11 mouse cellular contexts compared by ENCODE assay signal in the genomic region with DNA sequence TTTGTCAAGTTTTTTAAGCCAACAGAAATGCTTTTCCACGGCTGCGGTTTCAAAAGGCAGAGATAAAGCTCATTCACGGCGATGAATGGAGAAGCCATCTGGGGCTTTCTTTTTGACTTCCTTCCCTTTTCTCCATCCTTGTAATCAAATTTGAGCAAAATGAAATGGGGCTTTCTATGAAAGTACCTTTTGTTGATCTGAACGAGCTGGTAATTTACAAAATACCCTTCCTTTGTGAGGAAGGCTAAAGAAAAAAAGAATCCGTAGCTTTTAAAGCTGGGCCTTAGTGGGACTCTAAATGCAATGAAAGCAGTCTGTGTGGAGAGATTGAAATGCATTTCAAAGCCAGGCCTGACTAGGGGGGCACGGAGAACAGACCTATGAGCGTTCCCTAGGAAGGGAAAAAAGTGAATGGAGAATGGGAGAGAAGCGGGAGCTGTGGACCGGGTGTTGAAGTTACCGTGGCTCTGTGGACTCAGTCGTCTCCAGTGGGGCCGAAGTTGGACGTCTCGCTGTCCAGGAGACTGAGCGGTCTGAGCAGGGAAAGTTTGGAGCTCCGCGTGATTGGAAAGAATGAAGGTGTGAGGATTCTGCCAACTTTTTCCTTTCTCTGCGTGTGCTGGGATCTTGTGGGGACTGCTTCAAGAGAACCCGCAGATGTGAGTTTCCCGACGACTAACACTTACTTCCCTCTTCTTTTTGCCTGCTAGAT.
DNase-seq lines count a peak whose midpoint lies in the region; ATAC-seq and TF ChIP-seq lines count a peak whose summit lies in the region.
"Had no signal": no experiment of that assay in that cellular context is flagged by ENCODE, and none has a peak within 500 bp of the region (broad histone marks: within the 10 kb centered on the region; RNA-seq: fewer than 3 reads in every experiment).

No protein-coding gene starts in this region.

- peaks cover 14% of the 10 kb centered on the region for H3K4me1 ChIP-seq in embryonic facial prominence, embryonic 13.5 days
- H3K4me1 ChIP-seq in hindbrain, postnatal 0 days (ENCODE audit: insufficient read depth, low read length), result peaks cover 3% of the 10 kb centered on the region; the same call in 1 of the 2 replicates
- peaks cover 18% of the 10 kb centered on the region for H3K4me1 ChIP-seq in neural tube, embryonic 15.5 days
- H3K4me1 ChIP-seq in lung, postnatal 0 days (ENCODE audit: insufficient read depth, low read depth, low read length), result no peaks in the 10 kb centered on the region

- no peak overlapping the region for H3K9ac ChIP-seq in embryonic facial prominence, embryonic 13.5 days
- H3K9ac ChIP-seq in hindbrain, postnatal 0 days (replicated peaks; ENCODE audit: low read length), result 0 out of 2 replicates have a peak overlapping the region, but pooled peaks have one; percentile 30
- 0 out of 2 replicates have a peak overlapping the region, but pooled peaks have one; percentile 24 for H3K9ac ChIP-seq in neural tube, embryonic 15.5 days (replicated peaks)
- no peak overlapping the region for H3K9ac ChIP-seq in lung, postnatal 0 days (replicated peaks; ENCODE audit: low read depth)
- H3K9ac ChIP-seq: limb, embryonic 12.5 days had no signal

- no peaks in the 10 kb centered on the region for H3K9me3 ChIP-seq in embryonic facial prominence, embryonic 13.5 days
- no peaks in the 10 kb centered on the region for H3K9me3 ChIP-seq in hindbrain, postnatal 0 days (ENCODE audit: low read length)
- H3K9me3 ChIP-seq in neural tube, embryonic 15.5 days (replicated peaks), result no peaks in the 10 kb centered on the region
- H3K9me3 ChIP-seq in lung, postnatal 0 days (ENCODE audit: low read length), result no peaks in the 10 kb centered on the region
- H3K9me3 ChIP-seq: limb, embryonic 12.5 days had no signal

- ATAC-seq in embryonic facial prominence, embryonic 13.5 days (ENCODE audit: insufficient number of reproducible peaks, insufficient read depth, low FRiP score, low TSS enrichment, low read depth), result no peak
- peak; percentile 41; the same call in 1 of the 2 replicates for ATAC-seq in hindbrain, postnatal 0 days
- no peak for ATAC-seq in neural tube, embryonic 15.5 days (ENCODE audit: low FRiP score)
- ATAC-seq in lung, postnatal 0 days, result no peak

- WGBS in embryonic facial prominence, embryonic 13.5 days, result 37% methylated on average over 22 of the region's 22 CpGs
- 20% methylated on average over 22 of the region's 22 CpGs for WGBS in hindbrain, postnatal 0 days
- 12% methylated on average over 22 of the region's 22 CpGs for WGBS in neural tube, embryonic 15.5 days
- 41% methylated on average over 21 of the region's 22 CpGs for WGBS in lung, postnatal 0 days

- peak overlapping the region; percentile 22; the same call in 1 of the 2 replicates for H3K4me3 ChIP-seq in layer of hippocampus, adult 2 months
- no peak overlapping the region for H3K4me3 ChIP-seq in embryonic facial prominence, embryonic 13.5 days
- peak overlapping the region; percentile 21 for H3K4me3 ChIP-seq in hindbrain, postnatal 0 days (ENCODE audit: low read length)
- H3K4me3 ChIP-seq in neural tube, embryonic 15.5 days (replicated peaks), result peak overlapping the region; percentile 11
- H3K4me3 ChIP-seq in left cerebral cortex, adult 2 months, result no peak overlapping the region
- no peak overlapping the region for H3K4me3 ChIP-seq in lung, postnatal 0 days (ENCODE audit: low read depth, low read length)
- H3K4me3 ChIP-seq: limb, embryonic 12.5 days had no signal

- no peak for TF ChIP-seq CTCF in layer of hippocampus, adult 2 months (conservative IDR thresholded peaks at IDR 0.05)
- no peak for TF ChIP-seq CTCF in hindbrain, postnatal 0 days (IDR thresholded peaks at IDR 0.05; ENCODE audit: low read depth)
- TF ChIP-seq CTCF in left cerebral cortex, adult 2 months (IDR thresholded peaks at IDR 0.05), result no peak
- no peak for TF ChIP-seq CTCF in lung, postnatal 0 days (IDR thresholded peaks at IDR 0.05)

- intact Hi-C loops in left cerebral cortex, adult 2 months (cut with DNase I), result loop anchor here (5.0 kb wide), 2 partner anchors 89 to 239 kb away; no protein-coding TSS in a partner anchor

- peak overlapping the region; percentile 35 for H3K4me2 ChIP-seq in embryonic facial prominence, embryonic 13.5 days
- peak overlapping the region; percentile 31 for H3K4me2 ChIP-seq in hindbrain, postnatal 0 days (ENCODE audit: low read depth, low read length)
- peak overlapping the region; percentile 47 for H3K4me2 ChIP-seq in neural tube, embryonic 15.5 days
- no peak overlapping the region for H3K4me2 ChIP-seq in lung, postnatal 0 days (replicated peaks; ENCODE audit: low read depth, low read length)
- H3K4me2 ChIP-seq: limb, embryonic 12.5 days had no signal

- no peaks in the 10 kb centered on the region for H3K36me3 ChIP-seq in embryonic facial prominence, embryonic 13.5 days
- H3K36me3 ChIP-seq in hindbrain, postnatal 0 days (ENCODE audit: insufficient read depth, low read length), result no peaks in the 10 kb centered on the region
- H3K36me3 ChIP-seq in neural tube, embryonic 15.5 days, result no peaks in the 10 kb centered on the region
- no peaks in the 10 kb centered on the region for H3K36me3 ChIP-seq in lung, postnatal 0 days (ENCODE audit: insufficient read depth, low read length)
- H3K36me3 ChIP-seq: limb, embryonic 12.5 days had no signal

- H3K27ac ChIP-seq in layer of hippocampus, adult 2 months, result peak overlapping the region; percentile 9; the same call in 1 of the 2 replicates
- H3K27ac ChIP-seq in embryonic facial prominence, embryonic 13.5 days, result no peak overlapping the region
- peak overlapping the region; percentile 45; the same call in 1 of the 2 replicates for H3K27ac ChIP-seq in hindbrain, postnatal 0 days
- H3K27ac ChIP-seq in neural tube, embryonic 15.5 days (replicated peaks), result no peak overlapping the region
- no peak overlapping the region for H3K27ac ChIP-seq in left cerebral cortex, adult 2 months
- no peak overlapping the region for H3K27ac ChIP-seq in lung, postnatal 0 days (ENCODE audit: low read length)
- H3K27ac ChIP-seq: kidney, postnatal 0 days; limb, embryonic 12.5 days had no signal

- TF ChIP-seq EP300 in lung, postnatal 0 days (IDR thresholded peaks at IDR 0.05), result no peak

- peaks cover 28% of the 10 kb centered on the region for H3K27me3 ChIP-seq in embryonic facial prominence, embryonic 13.5 days
- H3K27me3 ChIP-seq in hindbrain, postnatal 0 days (ENCODE audit: insufficient read depth, low read length), result no peaks in the 10 kb centered on the region
- no peaks in the 10 kb centered on the region for H3K27me3 ChIP-seq in neural tube, embryonic 15.5 days (replicated peaks)
- no peaks in the 10 kb centered on the region for H3K27me3 ChIP-seq in lung, postnatal 0 days (replicated peaks; ENCODE audit: insufficient read depth, low read length)

- DNase-seq in layer of hippocampus, adult 2 months (ENCODE audit: low spot score in 2 of 2), result no peak
- no peak for DNase-seq in layer of hippocampus, adult 9-10 months (ENCODE audit: low spot score)
- peak; percentile 15 for DNase-seq in hindbrain, postnatal 0 days (ENCODE audit: low spot score)
- no peak for DNase-seq in gastrocnemius, adult 8-10 months (ENCODE audit: low spot score in 2 of 2)
- no peak for DNase-seq in left cerebral cortex, adult 2 months (ENCODE audit: extremely low spot score in 1 of 2, low spot score in 2 of 2)
- DNase-seq in lung, postnatal 0 days (ENCODE audit: low spot score), result no peak
- DNase-seq: thymus, postnatal 36 days had no signal

Comparison
In these comparisons a context has a peak if more than half of its experiments do, and no peak if none do; other contexts are left out.
1. H3K27ac ChIP-seq: peak in layer of hippocampus, adult 2 months (single experiment) and hindbrain, postnatal 0 days (single experiment); none in embryonic facial prominence, embryonic 13.5 days (single experiment), neural tube, embryonic 15.5 days (single experiment), left cerebral cortex, adult 2 months (single experiment) and lung, postnatal 0 days (single experiment).
2. H3K4me3 ChIP-seq: peak in layer of hippocampus, adult 2 months (single experiment), hindbrain, postnatal 0 days (single experiment) and neural tube, embryonic 15.5 days (single experiment); none in embryonic facial prominence, embryonic 13.5 days (single experiment), left cerebral cortex, adult 2 months (single experiment) and lung, postnatal 0 days (single experiment).
3. H3K9ac ChIP-seq: peak in hindbrain, postnatal 0 days (single experiment) and neural tube, embryonic 15.5 days (single experiment); none in embryonic facial prominence, embryonic 13.5 days (single experiment) and lung, postnatal 0 days (single experiment).